Mouse (Mus musculus) ovary, postnatal 10 days (tissue): ENCODE results near the gene Cetn4.

Experiments
- DNase-seq: peaks from one replicate; pipeline ENCODE4 v3.0.0; 2022; ENCODE audit warnings: low spot score

The Cetn4 gene

DNA sequence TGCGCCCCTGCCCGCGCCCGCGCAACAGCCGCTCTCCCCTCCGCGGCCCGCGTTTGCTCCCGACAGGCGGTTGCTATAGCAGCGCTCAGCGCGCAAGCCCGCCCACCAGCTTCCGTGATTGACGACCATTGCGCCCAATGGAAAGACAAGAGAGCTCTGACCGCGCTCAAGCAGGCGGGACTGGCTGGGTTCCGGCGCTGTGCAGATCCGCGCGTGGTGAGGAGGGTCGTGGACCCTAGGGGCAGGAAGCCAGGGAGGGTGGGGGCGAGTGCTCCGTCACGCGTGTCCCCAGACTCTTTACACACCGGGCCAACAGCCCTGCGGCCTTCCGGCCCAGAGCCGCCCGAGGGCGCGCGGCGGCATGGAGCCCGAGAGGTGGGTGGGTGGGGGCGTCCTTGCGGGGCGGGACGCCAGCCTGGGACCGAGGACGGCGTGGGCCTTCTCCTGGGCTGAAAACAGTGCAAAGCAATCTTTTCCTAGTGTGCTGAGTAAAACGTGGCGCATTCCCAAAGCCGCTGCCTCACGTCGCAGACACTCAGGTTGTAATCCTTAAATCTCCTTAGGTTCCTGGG, at the start of gene Cetn4, which contains the start of gene Bbs12:
TSS of gene Cetn4 (minus strand) at position 339 of the 572 bp plus-strand sequence.
TSS of gene Bbs12 (plus strand) at position 185 of the 572 bp plus-strand sequence.
- peak; percentile 99 for DNase-seq

DNA sequence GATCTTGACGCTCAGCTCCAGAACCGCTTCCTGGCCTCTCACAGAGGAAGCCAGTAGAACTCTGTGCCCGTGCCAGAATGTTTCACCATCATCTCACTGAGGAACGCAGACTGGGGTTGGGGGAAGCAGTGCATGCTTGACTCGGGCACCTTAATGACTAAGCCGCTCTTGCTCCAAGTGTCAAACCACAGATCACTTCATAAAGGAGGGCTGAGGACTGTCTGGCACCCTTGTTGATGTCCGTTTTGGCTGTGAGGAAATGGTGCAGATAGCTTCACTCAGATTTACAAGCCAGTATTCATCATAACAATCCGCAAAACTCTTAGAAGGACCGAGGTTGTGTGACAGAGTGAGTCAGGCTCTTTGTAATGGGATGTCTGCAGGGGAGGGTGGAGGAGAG, 48.2 kb upstream of the Cetn4 start:
- DNase-seq, result no peak

DNA sequence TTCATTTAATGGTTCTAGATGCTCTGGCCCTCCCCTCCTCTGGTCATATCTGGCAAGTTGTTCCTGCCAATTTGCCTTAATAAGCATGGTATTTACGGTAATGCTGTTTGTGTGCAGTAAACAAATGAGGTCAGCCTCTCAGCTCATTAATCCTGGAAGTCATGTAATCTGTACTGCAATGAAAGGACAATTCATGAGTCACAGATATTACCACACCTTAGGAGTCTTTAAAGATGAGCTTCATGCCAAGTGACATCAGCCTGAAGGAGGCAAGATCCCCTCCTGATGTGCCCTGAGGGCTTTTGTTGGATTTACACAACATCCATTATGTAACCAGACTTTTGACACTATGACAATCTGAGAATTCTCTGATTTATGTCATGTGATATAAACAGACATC, 42.2 kb upstream of the Cetn4 start:
- no peak for DNase-seq

DNA sequence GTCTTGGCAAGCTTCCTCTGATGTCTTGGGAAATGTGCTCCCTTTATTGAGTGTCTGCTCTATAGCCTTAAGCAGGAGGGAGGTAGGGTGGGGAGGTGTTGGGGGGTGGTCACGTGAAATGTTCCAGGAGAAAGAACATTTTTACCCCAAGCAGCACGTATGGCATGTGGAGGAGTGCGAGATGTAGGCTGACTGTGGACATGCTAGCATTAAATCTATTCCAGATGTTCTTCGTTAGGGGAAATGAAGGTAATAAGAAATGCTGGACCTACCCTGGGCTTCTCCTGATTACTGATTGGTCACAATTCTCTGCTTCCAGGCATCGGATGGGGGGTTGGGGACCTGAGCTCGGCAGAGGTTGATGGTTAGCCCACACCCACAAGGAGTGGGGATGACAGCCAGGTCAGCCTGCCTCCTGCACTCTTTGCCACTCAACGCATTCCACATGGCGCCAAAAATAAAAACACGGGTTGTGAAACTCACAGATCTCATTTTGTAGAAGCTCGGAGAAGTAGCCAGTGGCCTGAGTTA, 41.5 kb upstream of the Cetn4 start:
- DNase-seq, result no peak

DNA sequence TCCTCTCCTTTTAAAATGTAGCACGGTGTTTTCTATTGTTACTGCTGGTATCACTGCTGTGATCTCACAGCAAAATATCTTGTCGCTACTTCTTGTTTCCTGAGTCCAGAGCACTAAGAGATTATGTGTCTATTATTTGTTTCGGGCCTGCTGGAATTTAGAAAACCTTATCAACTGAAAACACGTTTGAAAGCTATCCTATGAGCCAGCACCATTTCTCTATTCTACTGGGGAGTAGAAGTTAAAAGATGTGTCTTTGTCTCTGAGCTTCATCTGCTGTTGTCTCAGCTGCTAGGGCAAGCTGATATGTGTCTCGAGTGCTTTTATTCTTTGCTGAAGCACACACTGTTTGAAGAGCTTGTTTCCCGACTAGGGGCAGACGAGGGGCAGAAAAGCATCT, 37.9 kb upstream of the Cetn4 start:
- no peak for DNase-seq

DNA sequence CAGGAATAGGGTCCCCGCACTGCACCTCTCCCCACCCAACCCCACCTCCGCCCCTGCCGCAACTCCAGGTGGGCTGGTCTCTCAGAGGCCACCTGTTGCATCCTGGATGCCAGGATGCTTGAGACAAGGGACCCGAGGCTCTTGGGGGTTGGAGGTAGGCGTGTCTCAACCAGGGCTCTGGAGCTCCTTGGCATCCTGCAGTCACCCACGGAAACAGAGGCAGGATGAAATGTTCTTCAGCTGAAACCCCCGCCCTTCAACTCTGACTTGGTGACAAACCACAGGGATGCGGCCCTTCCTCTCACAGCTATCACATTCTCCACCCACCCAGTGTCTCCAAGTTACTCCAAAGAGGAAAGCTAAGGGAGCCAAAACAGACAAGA, 36.6 kb upstream of the Cetn4 start:
- DNase-seq, result no peak

DNA sequence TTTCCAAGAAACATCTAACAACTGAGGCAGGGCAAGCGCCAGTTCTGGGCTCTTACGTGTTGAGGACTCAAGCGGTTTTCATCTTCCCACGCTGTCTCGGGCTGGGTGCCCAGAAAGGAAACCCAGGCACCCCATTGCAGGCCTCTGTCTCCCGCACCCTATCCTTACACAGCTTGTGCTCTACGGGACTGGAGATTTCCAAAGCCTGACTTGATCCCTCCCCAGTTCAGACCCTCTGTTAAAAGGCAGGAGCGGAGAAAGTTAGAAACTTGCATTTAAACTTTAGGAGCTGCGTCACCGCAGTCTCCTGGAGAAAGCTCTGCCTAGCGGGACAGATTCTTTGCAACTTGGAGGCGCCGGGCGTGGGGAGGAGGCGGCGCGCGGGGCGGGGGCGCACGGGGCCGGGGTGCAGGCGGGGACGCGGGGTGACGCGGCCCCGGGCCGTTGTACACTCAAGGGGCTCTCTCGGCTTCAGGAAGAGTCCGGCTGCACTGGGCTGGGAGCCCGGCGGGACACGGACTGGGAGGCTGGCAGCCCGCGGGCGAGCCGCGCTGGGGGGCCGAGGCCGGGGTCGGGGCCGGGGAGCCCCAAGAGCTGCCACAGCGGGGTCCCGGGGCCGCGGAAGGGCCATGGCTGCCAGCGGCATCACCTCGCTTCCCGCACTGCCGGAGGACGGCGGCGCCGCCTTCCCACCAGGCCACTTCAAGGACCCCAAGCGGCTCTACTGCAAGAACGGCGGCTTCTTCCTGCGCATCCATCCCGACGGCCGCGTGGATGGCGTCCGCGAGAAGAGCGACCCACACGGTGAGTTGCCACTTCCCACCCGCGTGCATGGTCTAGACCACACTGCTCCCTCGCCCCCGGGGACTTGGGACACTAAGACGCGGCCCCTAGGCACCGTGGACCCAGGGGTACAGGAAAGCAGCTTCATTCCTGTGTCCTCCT, 36.0 kb upstream of the Cetn4 start, which contains the start of gene Fgf2:
TSS of gene Fgf2 (plus strand) at position 126 of the 945 bp plus-strand sequence.
- DNase-seq, result peak; percentile 24

DNA sequence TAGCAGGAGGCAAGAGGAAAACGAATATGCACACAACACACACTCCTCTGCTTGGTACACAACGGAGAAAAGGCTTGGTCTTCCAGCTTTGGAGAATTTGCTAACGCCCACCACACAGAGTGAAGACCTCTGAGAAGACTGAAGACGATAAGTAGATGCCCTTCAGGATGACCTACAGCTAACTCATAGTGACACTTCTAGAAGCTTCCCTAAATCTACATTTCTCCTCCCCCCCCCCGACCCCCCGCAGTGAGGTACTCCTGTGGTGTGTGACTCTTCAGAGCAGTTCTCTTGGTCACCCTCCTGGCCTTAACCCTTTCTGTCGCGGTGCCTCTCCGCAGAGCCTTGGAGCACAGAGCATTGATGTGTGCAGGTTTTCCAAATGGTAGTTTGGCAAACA, 35.2 kb upstream of the Cetn4 start:
- DNase-seq, result no peak

DNA sequence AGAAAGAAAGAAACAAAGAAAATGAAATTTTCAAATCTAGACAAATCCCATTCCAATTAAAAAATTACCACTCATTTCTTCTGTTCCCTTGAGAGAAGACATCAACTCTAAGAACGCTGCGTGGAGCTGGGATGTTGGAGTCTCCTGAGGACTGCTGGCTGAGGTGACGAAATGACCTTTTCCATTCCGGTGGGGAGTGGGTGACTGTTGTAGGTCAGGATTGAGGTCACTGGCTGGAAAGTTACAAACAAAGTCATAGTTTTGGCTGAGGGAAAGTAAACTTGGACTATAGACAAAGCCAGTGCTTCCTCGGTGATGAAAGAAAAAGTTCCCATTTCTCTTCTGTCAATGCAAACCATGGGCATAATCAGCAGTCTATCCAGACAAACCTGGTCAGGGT, 30.3 kb upstream of the Cetn4 start:
- DNase-seq, result no peak

DNA sequence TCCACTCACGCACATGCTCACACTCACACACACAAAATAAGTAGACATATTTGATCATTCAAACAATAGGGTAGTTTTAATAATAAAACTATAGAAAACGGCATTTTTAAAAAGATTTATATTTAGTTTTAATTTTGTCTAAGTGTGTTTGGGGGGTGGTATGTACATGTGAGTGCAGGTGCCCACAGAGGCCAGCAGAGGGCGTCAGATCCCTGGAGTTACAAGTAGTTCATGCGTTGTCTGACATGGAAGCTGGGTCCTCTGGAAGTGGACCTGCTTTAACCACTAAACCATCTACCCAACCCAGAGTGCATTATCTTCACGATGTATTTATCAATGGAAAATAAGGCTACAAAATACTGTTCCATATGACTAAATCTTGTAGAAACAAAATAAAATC, 28.6 kb upstream of the Cetn4 start:
- no peak for DNase-seq

DNA sequence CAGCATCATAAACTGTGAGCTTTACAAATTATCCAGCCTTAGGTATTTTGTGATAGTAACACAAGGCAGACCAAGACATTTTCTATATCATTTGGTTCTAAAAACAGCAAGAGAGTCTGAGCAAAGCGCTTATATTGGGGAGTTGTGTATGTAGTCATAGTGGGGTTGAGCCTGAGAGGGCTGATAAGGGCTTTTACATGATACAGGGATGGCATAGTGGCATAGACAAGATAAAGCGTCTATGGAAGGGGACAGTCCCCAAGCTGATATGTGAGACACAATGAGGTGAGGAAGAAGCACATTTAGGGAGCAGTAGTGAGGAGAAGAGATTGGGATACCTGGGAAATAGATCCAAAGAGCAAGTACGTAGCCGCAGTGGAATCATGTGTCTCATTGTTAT, 21.5 kb upstream of the Cetn4 start:
- no peak for DNase-seq

DNA sequence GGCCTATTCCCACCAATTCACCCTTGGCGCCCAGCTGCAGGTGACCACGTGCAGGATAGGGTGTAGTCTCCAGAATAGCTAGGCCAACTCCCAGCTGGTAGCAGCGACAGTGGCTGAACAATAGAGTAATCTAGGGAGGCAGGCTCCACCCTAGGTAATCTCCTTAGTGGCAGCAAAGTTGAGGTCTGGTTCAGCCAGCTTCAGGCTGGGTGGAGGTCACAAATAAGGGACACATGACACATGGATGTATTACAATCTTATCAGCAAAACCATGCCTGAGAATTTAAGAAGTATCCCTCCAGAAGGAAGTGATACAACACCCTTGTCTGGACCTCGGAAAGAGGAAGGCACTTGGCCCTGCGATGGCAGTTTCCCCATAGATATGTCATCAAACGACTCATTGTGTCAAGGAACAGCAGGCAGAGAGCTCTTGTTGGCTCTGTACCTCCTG, 19.5 kb upstream of the Cetn4 start:
- no peak for DNase-seq

DNA sequence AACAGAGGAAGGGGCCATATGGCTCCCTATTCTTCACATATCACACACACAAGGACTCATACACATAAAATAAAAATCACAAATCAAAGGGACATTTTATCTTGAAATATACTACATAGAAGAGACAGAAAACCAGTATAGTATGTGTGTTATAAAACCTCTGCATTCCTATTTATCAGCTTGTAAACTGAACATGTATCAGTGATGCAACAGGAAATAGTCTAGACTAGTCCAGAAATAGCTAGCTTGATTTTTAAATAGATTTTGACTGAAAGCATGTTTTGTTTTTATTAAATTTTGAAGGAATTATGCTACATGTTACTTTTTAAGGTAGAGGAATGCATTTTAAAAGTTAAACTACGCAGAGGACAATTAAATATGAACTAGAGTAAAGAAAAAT, 17.5 kb upstream of the Cetn4 start:
- DNase-seq, result no peak

DNA sequence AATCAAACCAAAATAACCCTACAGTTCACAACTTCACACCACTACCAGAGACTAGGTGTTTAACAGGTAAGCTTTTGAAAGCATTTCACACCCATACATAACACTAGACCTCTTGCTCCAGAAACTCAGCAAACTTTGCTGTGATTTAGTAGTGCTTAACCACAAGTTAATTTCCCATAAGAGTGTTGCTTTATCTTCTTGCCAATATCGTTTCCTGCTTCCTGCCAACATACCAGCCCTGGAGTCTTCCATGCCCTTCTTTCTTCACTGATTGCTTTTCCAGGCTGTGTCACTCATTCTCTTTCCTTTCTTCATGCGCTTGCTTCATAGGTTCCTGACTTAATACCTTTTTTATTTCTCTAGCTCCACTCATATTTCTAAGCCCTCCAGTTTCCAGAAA, 16.0 kb upstream of the Cetn4 start:
- DNase-seq, result no peak

DNA sequence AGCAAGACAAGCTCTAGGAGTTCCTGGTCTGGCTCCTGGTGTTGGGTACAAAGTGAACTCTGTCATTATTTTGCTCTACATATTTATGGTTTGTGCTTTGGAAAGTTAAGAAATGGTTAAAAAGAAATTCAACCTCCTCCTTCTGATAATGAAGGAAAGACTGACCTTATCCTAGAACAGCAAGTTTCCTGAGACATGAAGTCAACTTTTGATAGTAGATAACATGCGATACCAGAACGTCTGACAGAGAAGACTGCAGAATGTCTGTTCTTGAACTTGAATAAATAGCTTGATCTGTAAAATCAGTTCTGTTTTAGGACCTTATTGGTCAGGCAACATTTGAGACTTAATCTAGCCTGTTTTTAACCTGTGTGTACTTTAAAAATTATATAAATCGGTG, 14.1 kb upstream of the Cetn4 start:
- no peak for DNase-seq

DNA sequence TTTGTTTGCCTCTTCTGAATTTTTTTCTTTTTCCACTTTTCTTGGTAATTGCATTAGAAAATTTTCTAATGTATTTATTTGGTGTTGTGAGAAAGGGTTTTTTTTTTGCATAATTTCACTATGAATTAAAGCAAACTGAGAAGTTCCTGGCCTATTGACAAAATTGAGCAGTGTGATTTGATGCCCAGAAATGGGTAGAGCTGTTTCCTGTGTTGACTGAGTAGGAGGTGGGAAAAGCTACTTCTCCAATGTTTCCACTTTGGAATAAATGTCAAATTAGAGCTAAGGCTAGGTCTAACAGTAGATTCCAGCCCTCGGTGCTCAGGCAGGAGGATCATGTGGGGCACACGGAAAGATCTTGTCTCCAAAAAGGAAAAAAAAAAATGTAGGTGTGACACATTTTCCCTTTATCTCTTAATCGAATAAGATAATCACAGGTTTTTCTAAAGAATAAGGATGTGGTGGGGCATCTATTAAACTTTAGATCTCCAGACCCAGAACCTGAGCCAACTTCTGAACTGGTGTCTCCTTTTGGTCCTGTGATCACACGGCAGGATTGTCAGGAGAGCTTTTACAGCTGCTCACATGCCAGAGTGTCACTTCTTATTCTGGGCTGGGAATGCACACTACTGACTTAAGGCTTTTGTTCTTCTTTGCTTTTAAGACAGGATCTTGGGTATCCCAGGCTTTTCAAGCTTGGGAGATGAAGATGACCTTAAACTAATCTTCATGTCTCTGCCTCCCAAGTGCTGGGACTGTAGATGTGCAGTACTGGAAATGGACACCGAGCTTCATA, 13.0 kb upstream of the Cetn4 start:
- DNase-seq, result no peak

DNA sequence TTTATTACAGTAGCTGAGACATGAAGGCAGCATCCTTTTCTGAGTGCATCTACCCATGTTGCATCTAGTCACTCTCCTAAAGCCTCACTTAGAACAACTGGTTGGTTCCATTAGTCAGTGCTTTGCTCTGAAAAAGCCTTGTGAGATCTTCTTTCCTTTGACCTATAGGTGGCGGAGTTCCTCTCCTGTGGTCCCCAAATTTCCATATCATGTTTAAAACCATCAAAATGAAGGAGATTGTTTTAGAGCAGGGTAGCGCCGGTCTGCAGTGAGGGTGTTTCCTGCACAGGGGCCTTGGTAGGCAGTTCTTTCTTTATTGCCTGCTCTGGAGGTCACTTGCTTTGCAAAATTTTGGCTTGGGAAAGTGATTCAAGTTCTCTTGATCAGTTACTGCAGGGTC, 11.8 kb upstream of the Cetn4 start:
- no peak for DNase-seq

DNA sequence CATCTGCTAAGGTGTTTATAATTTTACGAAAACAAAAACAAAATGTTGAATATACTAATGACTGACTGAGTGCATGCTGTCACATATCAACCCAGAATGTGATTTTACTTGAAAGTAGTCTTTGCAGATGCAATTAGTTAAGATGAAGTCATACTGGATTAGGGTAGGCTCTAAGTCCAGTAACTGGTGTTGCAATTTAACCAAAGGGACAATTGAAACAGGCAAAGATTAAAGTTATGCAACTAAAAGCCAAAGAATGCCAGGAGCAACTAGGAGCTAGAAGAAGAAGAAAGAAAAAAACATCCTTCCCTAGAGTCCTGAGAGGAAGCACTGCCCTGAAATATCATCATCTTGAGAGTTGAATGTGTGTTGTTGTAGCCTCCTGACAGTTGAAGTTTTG, 3.7 kb upstream of the Cetn4 start:
- DNase-seq, result no peak

DNA sequence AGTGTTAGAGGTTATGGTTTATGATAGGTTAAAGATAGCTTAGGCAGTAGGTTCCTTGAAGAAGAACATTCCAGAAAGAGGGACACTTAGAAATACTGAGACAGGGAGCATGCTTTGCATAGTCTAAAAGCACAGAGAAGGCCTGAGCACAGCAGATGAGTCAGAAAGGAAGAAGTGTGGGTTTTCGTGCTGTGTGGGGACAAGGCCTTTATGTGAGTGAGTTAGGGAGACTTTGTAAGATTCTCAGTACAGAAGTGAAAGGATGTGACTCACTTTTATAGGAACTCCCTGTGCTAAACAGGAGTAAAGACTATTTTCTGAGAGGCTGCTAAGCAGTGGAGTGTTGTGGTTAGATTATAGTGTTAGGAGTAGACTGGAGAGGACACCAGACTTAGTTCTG, 863 bp upstream of the Cetn4 start:
- no peak for DNase-seq

DNA sequence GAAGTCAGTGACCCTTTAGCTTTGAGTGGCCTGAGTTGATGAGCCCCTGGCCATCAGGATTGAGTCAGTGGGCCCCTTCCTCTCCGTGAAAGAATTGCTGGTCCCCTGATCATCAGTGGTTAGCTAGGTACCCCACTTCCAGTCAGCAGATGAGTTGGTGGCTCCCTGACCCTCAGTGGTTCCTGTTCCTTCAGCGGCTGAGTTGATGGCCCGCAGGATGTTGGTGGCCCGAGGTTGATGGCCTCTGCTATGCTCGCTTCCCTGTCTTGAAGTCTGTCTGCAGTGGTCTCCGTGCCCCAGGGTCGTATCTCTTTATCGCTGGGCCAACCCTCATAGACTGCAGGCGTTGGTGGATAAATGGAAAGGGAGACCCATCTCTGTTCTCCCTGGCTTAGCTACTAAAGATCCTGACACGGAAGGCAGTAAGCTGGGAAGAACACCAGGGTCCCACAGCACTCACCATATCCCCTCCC, 575 bp downstream of the Cetn4 start:
- DNase-seq, result no peak

DNA sequence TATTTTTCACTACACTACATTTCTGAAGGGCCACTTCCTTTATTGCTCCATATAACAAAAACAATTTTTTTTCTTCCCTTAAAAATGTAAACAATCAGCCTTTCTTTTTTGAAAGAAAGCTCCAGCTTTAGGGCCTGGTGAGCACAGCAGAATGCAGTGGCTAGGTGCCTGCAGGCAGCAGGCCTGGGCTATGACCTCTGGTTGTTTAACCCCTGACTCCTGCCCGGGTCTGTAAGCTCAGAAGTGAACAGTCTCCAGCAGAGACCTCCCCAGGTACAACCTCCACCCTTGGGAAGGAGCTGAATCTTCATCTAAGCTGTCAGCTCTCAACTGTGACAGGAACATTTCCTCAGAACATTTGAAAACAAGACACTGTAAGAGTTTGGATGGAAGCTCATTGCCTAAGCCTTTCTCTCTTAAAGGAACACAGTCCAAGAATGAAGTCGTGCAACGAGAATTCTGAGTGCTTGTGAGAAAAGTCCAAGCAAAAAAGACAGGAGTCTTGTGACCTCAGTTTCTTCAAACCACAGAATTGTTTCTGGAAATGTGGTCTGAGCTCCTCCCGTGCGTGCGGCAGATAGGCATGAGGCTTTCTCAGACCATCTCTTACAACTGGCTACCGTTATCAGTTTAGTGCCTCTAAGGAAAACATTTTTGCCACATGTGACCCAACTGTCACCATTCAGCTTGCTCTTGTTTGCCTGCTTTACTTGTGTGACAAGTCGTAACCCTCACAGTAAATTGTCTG, 8.9 kb downstream of the Cetn4 start:
- DNase-seq, result no peak

DNA sequence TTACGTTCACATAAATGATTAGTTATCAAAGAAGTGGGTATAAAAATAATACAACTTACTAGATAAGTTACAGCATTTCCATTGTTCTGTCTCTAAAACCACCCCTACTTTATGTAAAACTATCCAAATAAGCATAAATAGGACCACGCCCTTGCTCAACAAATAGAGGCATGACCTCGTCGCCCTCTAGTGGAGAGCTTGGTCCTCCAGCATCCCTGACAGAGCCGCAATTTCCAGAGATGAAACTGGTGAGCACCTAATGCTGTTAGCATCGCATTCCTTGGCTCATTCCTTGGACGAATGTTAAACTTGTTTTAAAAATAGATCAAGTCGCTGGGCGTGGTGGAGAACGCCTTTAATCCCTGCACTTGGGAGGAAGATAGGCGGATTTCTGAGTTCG, 9.8 kb downstream of the Cetn4 start:
- no peak for DNase-seq
